Mouse (Mus musculus): ENCODE data around the gene Ddx25. TPM values are rescaled to one million over a fixed set of nuclear protein-coding genes. Genes with fewer than 3 reads are reported as not detected.

The Ddx25 gene
- total RNA-seq, 2 experiments from 2014 or later = 17.7 to 19.0 TPM

- DNase-seq = no peak
- intact Hi-C loops (cut with DNase I) = no loop called here
These were observed 55.8 kb downstream of the Ddx25 start for GRCm38 (mm10) chr9:35502361-35503000.

- intact Hi-C loops (cut with DNase I) = no loop called here
- no peak for DNase-seq
These were observed 58.4 kb downstream of the Ddx25 start for GRCm38 (mm10) chr9:35499946-35500345.

GRCm38 (mm10) chr9:35495471-35495870 lies 62.9 kb downstream of the Ddx25 start:
- intact Hi-C loops (cut with DNase I) = no loop called here
- no peak for DNase-seq

GRCm38 (mm10) chr9:35494937-35495336 lies 63.4 kb downstream of the Ddx25 start:
- DNase-seq = no peak
- intact Hi-C loops (cut with DNase I) = no loop called here

- no peak for DNase-seq
- intact Hi-C loops (cut with DNase I) = no loop called here
These were observed 64.6 kb downstream of the Ddx25 start for GRCm38 (mm10) chr9:35493733-35494092.

- intact Hi-C loops (cut with DNase I) = no loop called here
- no peak for DNase-seq
These were observed 65.1 kb downstream of the Ddx25 start for GRCm38 (mm10) chr9:35493033-35493732.

GRCm38 (mm10) chr9:35491109-35491866 lies 67.0 kb downstream of the Ddx25 start:
- intact Hi-C loops (cut with DNase I) = no loop called here
- DNase-seq = no peak

GRCm38 (mm10) chr9:35488496-35488895 lies 69.8 kb downstream of the Ddx25 start:
- no peak for DNase-seq
- intact Hi-C loops (cut with DNase I) = no loop called here

Other genes with a start within 250 kb of the Ddx25 start
- 10 to 100 TPM; 13.0 to 14.1 TPM for gene Cdon, start 137.4 kb downstream of the Ddx25 start, total RNA-seq (2021)
- gene Gm1113, start 40.3 kb downstream of the Ddx25 start, total RNA-seq (2021) = not detected
- gene Pus3, start 67 bp upstream of the Ddx25 start, total RNA-seq (2021) = 10 to 100 TPM; 14.4 to 14.5 TPM
- gene Pate2, start 11.8 kb upstream of the Ddx25 start, total RNA-seq (2021) = 1 to 10 TPM; 1.4 to 2.3 TPM
- gene Hyls1, start 11.9 kb upstream of the Ddx25 start, total RNA-seq (2021) = 10 to 100 TPM; 11.6 to 11.9 TPM
- gene Pate4, start 53.4 kb upstream of the Ddx25 start, total RNA-seq (2021) = not detected
- not detected for gene Pate3, start 89.7 kb upstream of the Ddx25 start, total RNA-seq (2021)
- not detected for gene Pate1, start 128.9 kb upstream of the Ddx25 start, total RNA-seq (2021)
- not detected for gene Gm17677, start 182.5 kb upstream of the Ddx25 start, total RNA-seq (2021)
- gene Gm17727, start 219.6 kb upstream of the Ddx25 start, total RNA-seq (2021) = not detected
- gene Gm27235, start 231.6 kb upstream of the Ddx25 start, total RNA-seq (2021) = not detected
- not detected for gene D730048I06Rik, start 231.6 kb upstream of the Ddx25 start, total RNA-seq (2021)